Mouse (Mus musculus) small intestine, adult 2 months (tissue): ENCODE results near the gene Fam92b.

Experiments used
- CTCF ChIP-seq: fragments of 200-500 bp; IDR thresholded peaks from 2 replicates; pipeline ENCODE4 v1.5.1; 2012; ENCODE audit warnings: low read depth, mild to moderate bottlenecking, control low read depth, inconsistent platforms, low read length, moderate library complexity, mixed read lengths; ENCODE audit not compliant: insufficient replicate concordance, insufficient read length; ENCODE audit errors: extremely low read depth
- POLR2A ChIP-seq: fragments of 200-500 bp; IDR thresholded peaks from 2 replicates; pipeline ENCODE4 v1.6.1; 2012; ENCODE audit warnings: low read depth, mild to moderate bottlenecking, control low read depth, inconsistent platforms, low read length, moderate library complexity

- TF ChIP-seq CTCF (no peak), POLR2A (no peak)
Observed at GRCm38 (mm10) chr8:120119429-120119828, 57.8 kb downstream of the Fam92b start.
